Mouse (Mus musculus): ENCODE measurements around the gene Tead1. TPM values are rescaled to one million over a fixed set of nuclear protein-coding genes. Genes with fewer than 3 reads are reported as not detected.

Gene Tead1
- polyA plus RNA-seq, 1 experiment = 2.1 TPM

DNA sequence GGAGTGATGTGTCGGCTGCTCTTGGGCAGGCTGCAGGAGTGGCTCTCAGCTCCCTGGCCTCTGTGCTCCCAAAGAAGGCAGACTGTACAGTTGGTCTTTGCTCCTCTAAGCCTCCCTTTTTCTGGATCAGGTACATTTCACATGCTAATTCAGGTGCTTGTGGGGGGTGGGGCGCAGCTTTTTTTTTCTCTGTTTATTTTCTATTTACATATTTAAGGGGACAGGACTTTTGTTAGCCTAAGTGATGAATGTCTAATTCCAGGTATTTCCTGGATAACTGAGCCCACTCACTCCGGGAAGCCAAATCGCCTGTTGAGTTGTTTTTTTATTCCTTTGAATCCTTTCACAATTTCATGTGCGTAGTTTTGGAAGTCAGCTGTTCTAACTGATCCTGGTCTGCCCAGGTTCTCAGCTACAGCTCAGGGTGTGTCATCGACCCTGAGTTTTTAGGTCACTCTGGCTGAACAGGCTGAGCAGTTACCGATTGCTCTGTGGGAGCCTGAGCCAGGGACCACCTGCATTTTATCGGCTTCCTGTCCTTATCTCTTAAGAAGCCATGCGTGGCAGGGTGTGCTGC lies 9.4 kb downstream of the Tead1 start:
- no peaks in the 10 kb centered on the region for H3K36me3 ChIP-seq (ENCODE audit: control insufficient read depth, insufficient read depth, low read length)
- TF ChIP-seq POLR2A (IDR thresholded peaks at IDR 0.05; ENCODE audit: control insufficient read depth, low read depth, low read length) = no peak
- no peak for TF ChIP-seq CTCF (IDR thresholded peaks at IDR 0.05; ENCODE audit: control insufficient read depth, insufficient read depth, insufficient replicate concordance, low read depth, low read length)
- no peak overlapping the region for H3K27ac ChIP-seq (ENCODE audit: control insufficient read depth, insufficient read depth, low read depth, low read length)
- no peaks in the 10 kb centered on the region for H3K27me3 ChIP-seq (ENCODE audit: control insufficient read depth, insufficient read depth, low read length)
- no peak overlapping the region for H3K4me3 ChIP-seq (ENCODE audit: control insufficient read depth, low read depth, low read length)
- no peaks in the 10 kb centered on the region for H3K4me1 ChIP-seq (ENCODE audit: control insufficient read depth, insufficient read depth, low read length)

DNA sequence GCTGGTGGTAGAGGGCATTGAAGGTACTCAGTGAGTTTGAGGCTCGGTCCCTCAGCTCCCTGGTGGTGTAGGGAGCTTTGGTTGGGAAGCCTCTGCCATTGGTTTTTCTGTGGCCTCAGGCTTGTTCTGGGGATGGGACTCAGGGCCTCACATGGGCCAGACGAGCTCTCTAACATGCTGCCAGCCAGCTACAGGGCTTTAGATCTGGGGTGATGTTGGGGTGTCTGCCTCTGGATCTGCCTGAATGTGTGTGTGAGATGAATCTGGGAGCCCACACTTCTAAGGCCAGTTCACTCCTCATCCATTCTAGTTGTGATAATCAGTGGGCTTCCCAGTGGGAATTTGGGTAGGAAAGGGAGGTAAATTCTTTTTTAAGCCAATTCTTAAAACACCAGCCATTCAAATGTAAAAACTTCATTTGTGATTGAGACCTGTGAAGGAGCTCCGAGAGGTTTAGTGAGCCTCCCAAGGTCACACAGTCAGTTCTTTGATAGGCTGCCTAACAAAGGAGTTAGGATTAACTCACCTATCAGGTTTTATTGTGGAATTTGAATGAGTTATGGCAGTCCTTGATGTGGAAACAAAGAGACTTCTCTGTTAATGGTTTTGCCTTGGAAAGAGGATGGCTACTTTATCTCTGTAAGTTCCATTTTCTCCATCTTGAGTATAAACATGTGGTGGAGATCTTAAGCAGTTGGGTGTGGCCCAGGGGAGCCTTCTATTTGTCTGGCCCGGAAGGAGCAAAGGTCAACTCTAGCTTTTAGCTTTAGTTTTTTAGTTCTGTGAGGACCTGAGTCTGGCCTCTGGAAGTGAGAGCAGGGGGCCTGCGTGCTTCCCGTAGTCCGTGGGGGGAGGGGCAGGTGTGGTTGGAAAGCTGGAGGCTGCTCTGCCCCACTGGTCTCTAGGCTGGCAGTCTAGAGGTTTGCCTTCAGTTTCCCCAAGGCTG lies 12.0 kb downstream of the Tead1 start:
- Histone ChIP-seq H3K36me3 (ENCODE audit: control insufficient read depth, insufficient read depth, low read length) (no peaks in the 10 kb centered on the region), H3K4me3 (ENCODE audit: control insufficient read depth, low read depth, low read length) (no peak overlapping the region), H3K27ac (ENCODE audit: control insufficient read depth, insufficient read depth, low read depth, low read length) (no peak overlapping the region), H3K4me1 (ENCODE audit: control insufficient read depth, insufficient read depth, low read length) (no peaks in the 10 kb centered on the region), H3K27me3 (ENCODE audit: control insufficient read depth, insufficient read depth, low read length) (no peaks in the 10 kb centered on the region)
- no peak for TF ChIP-seq POLR2A (IDR thresholded peaks at IDR 0.05; ENCODE audit: control insufficient read depth, low read depth, low read length)
- no peak for TF ChIP-seq CTCF (IDR thresholded peaks at IDR 0.05; ENCODE audit: control insufficient read depth, insufficient read depth, insufficient replicate concordance, low read depth, low read length)

DNA sequence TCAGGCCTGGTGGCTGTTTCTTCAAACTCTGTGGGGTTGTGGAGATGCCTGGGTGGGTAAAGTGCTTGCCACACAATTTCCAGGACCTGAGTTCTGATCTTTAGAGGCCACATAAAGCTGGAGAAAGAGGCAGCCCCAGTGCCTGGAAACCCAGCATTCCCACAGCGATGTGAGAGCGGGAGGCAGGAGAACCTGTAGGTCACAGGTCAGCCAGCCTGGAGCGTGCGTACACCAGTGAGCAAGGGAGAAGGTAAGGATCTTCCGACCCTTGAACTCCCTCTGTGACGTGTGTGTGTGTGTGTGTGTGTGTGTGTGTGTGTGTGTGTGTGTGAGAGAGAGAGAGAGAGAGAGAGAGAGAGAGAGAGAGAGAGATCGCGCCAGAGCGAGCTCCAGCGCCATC lies 14.4 kb downstream of the Tead1 start:
- no peak overlapping the region for H3K27ac ChIP-seq (ENCODE audit: control insufficient read depth, insufficient read depth, low read depth, low read length)
- TF ChIP-seq CTCF (IDR thresholded peaks at IDR 0.05; ENCODE audit: control insufficient read depth, insufficient read depth, insufficient replicate concordance, low read depth, low read length) (no peak), POLR2A (IDR thresholded peaks at IDR 0.05; ENCODE audit: control insufficient read depth, low read depth, low read length) (no peak)
- no peaks in the 10 kb centered on the region for H3K4me1 ChIP-seq (ENCODE audit: control insufficient read depth, insufficient read depth, low read length)
- no peaks in the 10 kb centered on the region for H3K36me3 ChIP-seq (ENCODE audit: control insufficient read depth, insufficient read depth, low read length)
- no peak overlapping the region for H3K4me3 ChIP-seq (ENCODE audit: control insufficient read depth, low read depth, low read length)
- H3K27me3 ChIP-seq (ENCODE audit: control insufficient read depth, insufficient read depth, low read length) = no peaks in the 10 kb centered on the region

GRCm38 (mm10) chr7:112696777-112697161 lies 17.7 kb downstream of the Tead1 start:
- Histone ChIP-seq H3K4me3 (ENCODE audit: control insufficient read depth, low read depth, low read length) (no peak overlapping the region), H3K27ac (ENCODE audit: control insufficient read depth, insufficient read depth, low read depth, low read length) (no peak overlapping the region), H3K36me3 (ENCODE audit: control insufficient read depth, insufficient read depth, low read length) (no peaks in the 10 kb centered on the region), H3K27me3 (ENCODE audit: control insufficient read depth, insufficient read depth, low read length) (no peaks in the 10 kb centered on the region), H3K4me1 (ENCODE audit: control insufficient read depth, insufficient read depth, low read length) (no peaks in the 10 kb centered on the region)
- no peak for TF ChIP-seq CTCF (IDR thresholded peaks at IDR 0.05; ENCODE audit: control insufficient read depth, insufficient read depth, insufficient replicate concordance, low read depth, low read length)
- no peak for TF ChIP-seq POLR2A (IDR thresholded peaks at IDR 0.05; ENCODE audit: control insufficient read depth, low read depth, low read length)

GRCm38 (mm10) chr7:112697162-112697841 lies 18.2 kb downstream of the Tead1 start:
- Histone ChIP-seq H3K27ac (ENCODE audit: control insufficient read depth, insufficient read depth, low read depth, low read length) (no peak overlapping the region), H3K27me3 (ENCODE audit: control insufficient read depth, insufficient read depth, low read length) (no peaks in the 10 kb centered on the region), H3K4me1 (ENCODE audit: control insufficient read depth, insufficient read depth, low read length) (no peaks in the 10 kb centered on the region), H3K36me3 (ENCODE audit: control insufficient read depth, insufficient read depth, low read length) (no peaks in the 10 kb centered on the region), H3K4me3 (ENCODE audit: control insufficient read depth, low read depth, low read length) (no peak overlapping the region)
- TF ChIP-seq POLR2A (IDR thresholded peaks at IDR 0.05; ENCODE audit: control insufficient read depth, low read depth, low read length) (no peak), CTCF (IDR thresholded peaks at IDR 0.05; ENCODE audit: control insufficient read depth, insufficient read depth, insufficient replicate concordance, low read depth, low read length) (no peak)

GRCm38 (mm10) chr7:112700082-112700481 lies 21.0 kb downstream of the Tead1 start:
- Histone ChIP-seq H3K36me3 (ENCODE audit: control insufficient read depth, insufficient read depth, low read length) (no peaks in the 10 kb centered on the region), H3K27me3 (ENCODE audit: control insufficient read depth, insufficient read depth, low read length) (no peaks in the 10 kb centered on the region), H3K27ac (ENCODE audit: control insufficient read depth, insufficient read depth, low read depth, low read length) (no peak overlapping the region), H3K4me3 (ENCODE audit: control insufficient read depth, low read depth, low read length) (no peak overlapping the region), H3K4me1 (ENCODE audit: control insufficient read depth, insufficient read depth, low read length) (no peaks in the 10 kb centered on the region)
- no peak for TF ChIP-seq POLR2A (IDR thresholded peaks at IDR 0.05; ENCODE audit: control insufficient read depth, low read depth, low read length)
- no peak for TF ChIP-seq CTCF (IDR thresholded peaks at IDR 0.05; ENCODE audit: control insufficient read depth, insufficient read depth, insufficient replicate concordance, low read depth, low read length)

DNA sequence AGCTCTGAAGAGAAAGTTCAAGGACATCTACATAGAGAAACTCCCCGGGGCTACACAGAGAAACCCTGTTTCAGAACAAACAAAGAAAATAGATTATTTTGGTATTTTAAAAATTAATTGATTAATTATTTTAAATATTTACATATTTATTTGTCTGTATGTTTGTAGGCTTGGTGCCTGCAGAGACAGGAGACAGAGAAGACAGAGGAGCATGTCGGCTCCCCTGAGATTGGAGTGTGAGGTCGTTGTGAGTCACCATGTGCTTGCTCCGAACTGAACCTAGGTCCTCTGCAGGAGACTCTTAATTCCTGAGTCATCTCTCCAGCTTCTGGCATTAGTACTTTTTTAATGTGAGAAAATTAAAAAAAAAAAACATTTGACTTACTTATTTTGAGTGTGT lies 24.2 kb downstream of the Tead1 start:
- no peak overlapping the region for H3K27ac ChIP-seq (ENCODE audit: control insufficient read depth, insufficient read depth, low read depth, low read length)
- H3K4me1 ChIP-seq (ENCODE audit: control insufficient read depth, insufficient read depth, low read length) = no peaks in the 10 kb centered on the region
- H3K4me3 ChIP-seq (ENCODE audit: control insufficient read depth, low read depth, low read length) = no peak overlapping the region
- H3K36me3 ChIP-seq (ENCODE audit: control insufficient read depth, insufficient read depth, low read length) = no peaks in the 10 kb centered on the region
- TF ChIP-seq CTCF (IDR thresholded peaks at IDR 0.05; ENCODE audit: control insufficient read depth, insufficient read depth, insufficient replicate concordance, low read depth, low read length) (no peak), POLR2A (IDR thresholded peaks at IDR 0.05; ENCODE audit: control insufficient read depth, low read depth, low read length) (no peak)
- no peaks in the 10 kb centered on the region for H3K27me3 ChIP-seq (ENCODE audit: control insufficient read depth, insufficient read depth, low read length)

Data from testis, adult 2 months (tissue).